Mouse (Mus musculus) stomach, embryonic 14.5 days (tissue): ENCODE measurements around the gene Ptprn2. TPM values are rescaled to one million over a fixed set of nuclear protein-coding genes. Genes with fewer than 3 reads are reported as not detected.

ENCODE experiments used
- ATAC-seq: fragments of 200-750 bp; cut with Nextera tagmentation; 2 replicates; pipeline ENCODE4 v1.8.0; 2017; ENCODE audit warnings: low read depth, moderate TSS enrichment; ENCODE audit not compliant: insufficient number of reproducible peaks, insufficient read depth, low FRiP score
- H3K27ac ChIP-seq: fragments of 300-500 bp; sonication (generic); 2 replicates; pipeline ENCODE4 v1.5.1; 2014; ENCODE audit warnings: mild to moderate bottlenecking, low read length, moderate library complexity, mixed read lengths
- H3K27me3 ChIP-seq: fragments of 300-500 bp; sonication (generic); 2 replicates; pipeline ENCODE4 v1.6.1; 2014; ENCODE audit warnings: low read length, control low read depth, mixed read lengths; ENCODE audit not compliant: control insufficient read depth, insufficient read depth
- H3K36me3 ChIP-seq: fragments of 300-500 bp; sonication (generic); 2 replicates; pipeline ENCODE4 v1.6.1; 2014; ENCODE audit warnings: mild to moderate bottlenecking, control low read depth, low read length, moderate library complexity, mixed read lengths; ENCODE audit not compliant: control insufficient read depth, insufficient read depth
- H3K4me1 ChIP-seq: fragments of 300-500 bp; sonication (generic); 2 replicates; pipeline ENCODE4 v1.6.1; 2014; ENCODE audit warnings: low read length, control low read depth, mixed read lengths; ENCODE audit not compliant: control insufficient read depth, insufficient read depth
- H3K4me2 ChIP-seq: fragments of 300-500 bp; sonication (generic); replicated peaks from 2 replicates; pipeline ENCODE4 v1.6.1; 2014; ENCODE audit warnings: low read depth, low read length, control low read depth
- H3K4me3 ChIP-seq: fragments of 300-500 bp; sonication (generic); 2 replicates; pipeline ENCODE4 v1.5.1; 2014; ENCODE audit warnings: low read depth, low read length, control low read depth
- H3K9ac ChIP-seq: fragments of 300-500 bp; sonication (generic); replicated peaks from 2 replicates; pipeline ENCODE4 v1.6.1; 2014; ENCODE audit warnings: low read depth, mild to moderate bottlenecking, control low read depth, low read length, moderate library complexity, mixed read lengths
- H3K9me3 ChIP-seq: fragments of 300-500 bp; sonication (generic); 2 replicates; pipeline ENCODE4 v1.6.1; 2016; ENCODE audit warnings: low read depth, low read length, control low read depth; ENCODE audit not compliant: control insufficient read depth
- WGBS: fragments of 180-500 bp; shearing (Covaris S2); extraction: QIAGEN DNeasy Blood & Tissue Kit; methylation state at CpG from one replicate; pipeline ENCODE4 v1.1.7; 2014; 5-methylcytosine and 5-hydroxymethylcytosine counted together
- polyA plus RNA-seq: library from polyadenylated mRNA; unstranded; fragments of >200 nt; fragmentation: Nextera tagmentation; extraction: Ambion mirVana; gene quantifications from 2 replicates; pipeline ENCODE4 v1.2.1, GENCODE M21; 2014

The Ptprn2 gene
- polyA plus RNA-seq, 1 experiment from 2014 or later = 2.2 TPM

DNA sequence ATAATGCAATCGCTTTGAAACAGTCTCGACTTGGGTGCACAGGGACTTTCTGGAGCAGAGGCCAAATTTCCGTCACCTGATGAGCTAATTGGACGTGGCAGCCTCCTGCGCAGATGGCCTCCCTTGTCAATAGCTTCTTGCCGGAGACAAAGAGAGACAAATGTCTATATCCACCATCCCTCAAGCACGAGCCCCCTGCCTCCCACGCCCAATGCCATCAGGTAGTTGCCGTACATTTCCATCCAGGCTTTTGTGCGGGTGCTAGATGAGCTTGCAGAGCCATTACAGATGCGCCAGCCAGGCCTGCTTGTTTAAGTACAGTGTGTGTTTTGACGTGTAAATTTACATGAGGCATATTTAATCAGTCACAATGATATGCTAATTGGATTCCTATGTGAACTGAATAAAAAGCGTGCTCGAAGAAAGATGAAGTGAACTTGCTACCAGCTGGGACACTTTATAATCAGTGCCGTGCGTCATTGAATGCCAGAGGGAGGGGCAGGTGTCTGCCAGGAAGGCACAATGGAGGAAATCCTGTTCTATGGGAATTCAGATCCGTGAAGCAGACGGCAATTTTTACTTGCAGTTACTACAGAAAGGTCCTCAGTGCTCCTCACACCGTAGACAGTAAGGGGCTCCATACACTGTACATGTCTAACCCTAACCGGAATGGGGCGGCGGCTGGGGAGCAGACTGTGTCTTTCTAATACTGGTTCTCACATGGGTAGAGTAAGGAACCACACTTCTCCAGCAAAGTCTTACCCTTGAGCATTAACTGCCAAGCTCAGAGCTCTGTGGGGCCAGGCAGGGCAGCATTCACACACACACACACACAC lies 434.4 kb downstream of the Ptprn2 start:
- Histone ChIP-seq H3K36me3 (no peaks in the 10 kb centered on the region), H3K4me3 (no peak overlapping the region), H3K9ac (no peak overlapping the region), H3K27ac (no peak overlapping the region), H3K27me3 (no peaks in the 10 kb centered on the region), H3K4me1 (no peaks in the 10 kb centered on the region), H3K9me3 (no peaks in the 10 kb centered on the region), H3K4me2 (no peak overlapping the region)
- WGBS = 76% methylated on average over 22 of the region's 22 CpGs
- no peak for ATAC-seq

DNA sequence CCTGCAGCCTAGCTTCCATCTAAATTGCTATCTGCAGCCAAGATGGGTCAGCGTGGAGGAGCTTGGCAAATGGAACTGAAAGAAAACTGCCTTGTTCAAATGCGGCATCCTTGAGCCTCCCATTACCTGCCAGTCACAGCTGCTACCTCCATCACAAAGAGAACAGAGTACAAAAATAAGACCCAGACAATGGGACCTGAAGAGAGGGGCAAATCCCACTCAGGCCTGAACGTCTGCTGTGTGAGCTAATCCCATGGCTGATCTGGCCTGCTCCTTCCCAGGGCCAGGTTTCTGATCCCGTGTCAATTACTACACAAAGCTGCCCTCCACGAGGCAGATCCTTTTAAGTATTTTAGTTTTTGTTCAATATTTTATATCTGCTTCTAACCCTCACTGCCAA lies 441.6 kb downstream of the Ptprn2 start:
- H3K36me3 ChIP-seq = no peaks in the 10 kb centered on the region
- H3K4me2 ChIP-seq = no peak overlapping the region
- no peaks in the 10 kb centered on the region for H3K27me3 ChIP-seq
- H3K4me3 ChIP-seq = no peak overlapping the region
- 70% methylated on average over 5 of the region's 5 CpGs for WGBS
- H3K9ac ChIP-seq = no peak overlapping the region
- H3K27ac ChIP-seq = no peak overlapping the region
- no peaks in the 10 kb centered on the region for H3K4me1 ChIP-seq
- ATAC-seq = no peak
- H3K9me3 ChIP-seq = no peaks in the 10 kb centered on the region

DNA sequence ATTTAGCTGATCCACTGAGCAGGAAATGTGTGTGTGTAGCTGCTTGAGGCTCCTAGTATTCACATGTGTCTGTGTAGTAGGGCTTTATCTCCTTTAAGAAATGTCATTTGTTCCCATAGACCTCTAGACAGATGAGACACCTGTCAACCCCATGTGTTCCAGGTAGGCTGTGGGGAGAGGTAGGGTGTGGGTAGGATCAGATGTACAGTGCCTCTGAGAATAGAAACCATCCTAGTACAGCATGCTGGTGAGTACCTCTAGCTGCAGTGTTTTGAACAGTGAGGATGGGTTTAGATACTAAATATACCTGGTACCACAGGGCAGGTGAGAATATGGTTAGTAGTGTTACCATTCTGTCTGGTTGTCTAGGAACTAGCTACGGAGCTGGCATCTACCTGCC lies 442.0 kb downstream of the Ptprn2 start:
- no peaks in the 10 kb centered on the region for H3K36me3 ChIP-seq
- H3K27me3 ChIP-seq = no peaks in the 10 kb centered on the region
- no peak overlapping the region for H3K4me2 ChIP-seq
- no peak overlapping the region for H3K4me3 ChIP-seq
- H3K27ac ChIP-seq = no peak overlapping the region
- H3K9me3 ChIP-seq = no peaks in the 10 kb centered on the region
- WGBS = 92% methylated on average over 1 of the region's 1 CpGs
- H3K4me1 ChIP-seq = no peaks in the 10 kb centered on the region
- no peak overlapping the region for H3K9ac ChIP-seq
- no peak for ATAC-seq

DNA sequence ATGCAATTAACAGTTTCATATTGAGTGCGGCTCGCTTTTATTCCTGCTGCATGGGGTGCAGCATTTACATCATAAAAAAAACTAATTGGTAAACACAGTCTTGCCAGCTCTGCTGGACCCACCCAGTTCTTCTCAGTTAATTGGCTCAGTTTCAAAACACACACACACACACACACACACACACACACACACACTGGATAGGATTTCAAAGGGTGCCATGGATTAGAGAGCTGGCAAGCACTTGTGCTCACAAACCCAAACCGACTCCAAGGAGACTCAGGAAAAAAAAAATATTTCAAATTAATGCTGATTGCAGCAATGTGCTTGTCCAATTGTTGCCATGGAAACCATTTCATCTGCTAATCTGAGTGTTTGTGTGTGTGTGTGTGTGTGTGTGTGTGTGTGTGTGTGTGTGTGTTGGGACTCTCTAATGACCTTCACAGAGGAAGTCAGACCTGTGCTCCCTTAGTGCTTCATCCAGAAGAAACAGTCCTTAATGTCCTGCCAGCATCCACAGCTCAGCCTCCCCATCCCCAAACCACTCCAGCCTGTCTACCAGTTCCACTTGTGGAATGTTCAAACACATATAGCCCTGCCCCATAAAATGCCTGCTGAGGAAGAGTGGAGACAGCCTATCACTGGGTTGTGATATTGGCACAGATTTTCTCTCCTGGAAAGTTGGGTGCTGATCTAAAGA lies 452.8 kb downstream of the Ptprn2 start:
- Histone ChIP-seq H3K27ac (no peak overlapping the region), H3K36me3 (no peaks in the 10 kb centered on the region), H3K4me1 (no peaks in the 10 kb centered on the region), H3K4me2 (no peak overlapping the region), H3K4me3 (no peak overlapping the region), H3K27me3 (no peaks in the 10 kb centered on the region), H3K9ac (no peak overlapping the region), H3K9me3 (no peaks in the 10 kb centered on the region)
- WGBS = 48% methylated on average over 3 of the region's 3 CpGs
- no peak for ATAC-seq

DNA sequence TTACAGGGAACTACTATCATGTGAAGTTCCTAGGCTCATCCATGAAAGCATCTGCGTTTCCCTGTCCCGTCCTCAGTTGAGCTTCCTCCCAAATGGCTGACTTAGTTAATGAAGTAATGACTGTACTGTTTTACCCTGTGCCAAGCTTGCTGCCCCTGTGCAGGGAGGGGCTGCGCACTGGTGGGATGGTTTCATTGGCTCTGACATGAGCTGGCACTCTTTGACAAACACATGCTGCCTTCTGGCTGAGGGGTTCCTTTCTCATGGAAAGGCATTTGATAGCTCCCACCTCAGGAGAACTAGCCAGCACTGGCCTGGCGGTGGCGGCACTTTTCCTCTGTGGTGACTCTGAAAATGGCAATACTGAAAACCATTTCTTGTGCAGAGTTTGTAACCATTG lies 458.4 kb downstream of the Ptprn2 start:
- H3K27ac ChIP-seq = no peak overlapping the region
- ATAC-seq = no peak; the same call in 1 of the 2 replicates
- 84% methylated on average over 5 of the region's 5 CpGs for WGBS
- no peaks in the 10 kb centered on the region for H3K4me1 ChIP-seq
- no peaks in the 10 kb centered on the region for H3K36me3 ChIP-seq
- H3K9ac ChIP-seq = no peak overlapping the region
- H3K27me3 ChIP-seq = no peaks in the 10 kb centered on the region
- no peaks in the 10 kb centered on the region for H3K9me3 ChIP-seq
- no peak overlapping the region for H3K4me2 ChIP-seq
- no peak overlapping the region for H3K4me3 ChIP-seq

DNA sequence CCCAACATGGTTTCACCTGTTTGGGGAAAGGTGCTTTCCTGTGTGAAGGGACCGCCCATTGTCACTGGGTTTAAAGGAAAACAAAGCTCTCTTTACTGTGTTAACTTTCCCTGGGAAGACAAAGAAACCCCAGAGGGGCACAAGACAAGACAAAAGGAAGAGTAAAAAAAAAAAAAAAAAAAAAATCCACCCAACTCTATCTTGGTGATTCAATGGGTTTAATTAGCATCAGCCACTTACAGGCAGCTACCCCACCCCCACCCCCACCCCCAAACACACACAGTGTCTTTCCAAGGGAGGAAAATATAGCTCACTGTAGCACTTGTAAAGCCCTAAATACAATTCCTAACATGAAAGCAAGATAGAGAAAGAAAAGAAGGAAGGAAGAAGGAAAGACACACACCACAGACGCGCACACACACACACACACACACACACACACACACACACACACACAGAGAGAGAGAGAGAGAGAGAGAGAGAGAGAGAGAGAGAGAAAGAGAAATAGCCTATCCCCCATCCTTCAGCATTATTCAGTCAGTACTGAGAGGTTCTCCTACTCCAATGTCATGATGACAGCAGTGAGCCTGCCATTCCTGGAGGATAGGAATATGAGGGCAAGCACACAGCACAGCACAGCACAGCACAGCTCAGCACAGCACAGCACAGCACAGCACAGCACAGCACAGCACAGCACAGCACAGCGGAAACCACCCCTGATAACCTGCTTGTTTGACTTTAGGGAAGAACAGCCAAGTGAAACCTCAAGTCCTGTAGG lies 462.8 kb downstream of the Ptprn2 start:
- no peaks in the 10 kb centered on the region for H3K36me3 ChIP-seq
- no peak overlapping the region for H3K4me3 ChIP-seq
- H3K4me2 ChIP-seq = no peak overlapping the region
- no peaks in the 10 kb centered on the region for H3K27me3 ChIP-seq
- 56% methylated on average over 2 of the region's 4 CpGs for WGBS
- H3K9ac ChIP-seq = no peak overlapping the region
- no peaks in the 10 kb centered on the region for H3K9me3 ChIP-seq
- ATAC-seq = no peak
- H3K4me1 ChIP-seq = no peaks in the 10 kb centered on the region
- no peak overlapping the region for H3K27ac ChIP-seq

DNA sequence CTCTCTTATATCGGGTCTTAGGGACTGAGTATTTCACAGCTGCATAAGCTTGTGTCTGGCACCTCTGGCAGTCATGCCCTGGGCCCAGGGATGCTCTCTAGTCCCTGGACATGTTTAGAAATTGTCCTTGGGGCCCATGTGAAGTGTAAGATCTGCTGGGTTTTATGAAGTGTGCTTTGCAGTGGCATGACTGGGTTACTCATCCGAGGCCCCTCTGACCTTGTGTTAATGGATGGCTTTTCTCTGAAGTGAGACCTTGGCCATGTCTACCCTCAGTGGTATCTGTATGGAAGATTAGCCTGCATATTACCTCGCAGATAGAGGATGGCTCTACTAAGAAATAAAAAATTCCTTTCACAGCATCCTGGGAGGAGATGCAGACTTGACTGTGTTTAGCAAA lies 464.2 kb downstream of the Ptprn2 start:
- Histone ChIP-seq H3K9me3 (no peaks in the 10 kb centered on the region), H3K4me2 (no peak overlapping the region), H3K9ac (no peak overlapping the region), H3K36me3 (no peaks in the 10 kb centered on the region), H3K4me1 (no peaks in the 10 kb centered on the region), H3K27ac (no peak overlapping the region), H3K27me3 (no peaks in the 10 kb centered on the region), H3K4me3 (no peak overlapping the region)
- no peak for ATAC-seq
- 77% methylated on average over 3 of the region's 3 CpGs for WGBS

DNA sequence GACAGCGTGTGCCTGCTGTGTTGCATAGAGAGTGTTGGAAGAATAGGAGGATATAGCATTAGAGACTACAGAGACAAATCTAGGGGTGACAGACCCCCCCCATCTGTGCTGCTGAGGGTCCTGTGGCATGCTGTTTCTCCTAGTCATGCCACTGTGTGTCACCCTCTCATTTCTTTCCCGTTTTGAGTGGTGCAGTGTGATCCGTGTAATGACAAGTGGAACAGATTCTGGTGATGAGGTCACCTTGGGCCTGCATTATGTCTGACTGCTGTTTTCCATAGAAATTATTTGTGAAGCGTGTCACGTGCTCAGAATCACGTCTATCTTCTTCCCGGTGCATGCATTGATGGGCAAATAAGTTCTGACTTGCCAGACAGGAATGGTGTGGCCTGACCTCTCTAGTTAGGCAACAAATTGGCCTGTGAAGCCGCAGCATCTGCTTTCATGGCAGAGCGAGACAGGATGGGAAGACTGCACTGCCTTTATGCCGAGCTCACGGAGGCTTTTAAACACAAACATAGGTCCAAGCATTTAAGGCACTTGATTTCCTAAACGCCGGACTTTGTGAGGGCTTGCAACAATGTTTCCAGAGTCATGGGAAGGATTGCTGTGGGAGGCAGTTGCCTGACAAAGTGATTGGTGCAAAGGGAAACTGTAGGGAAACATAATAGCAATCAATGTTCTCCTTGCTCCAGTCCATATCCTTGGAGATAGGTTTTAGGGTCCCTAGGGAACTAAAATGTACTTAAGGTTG lies 467.1 kb downstream of the Ptprn2 start:
- Histone ChIP-seq H3K36me3 (no peaks in the 10 kb centered on the region), H3K4me3 (no peak overlapping the region), H3K9ac (no peak overlapping the region), H3K4me2 (no peak overlapping the region), H3K9me3 (no peaks in the 10 kb centered on the region), H3K27me3 (no peaks in the 10 kb centered on the region), H3K4me1 (no peaks in the 10 kb centered on the region), H3K27ac (no peak overlapping the region)
- WGBS = 77% methylated on average over 13 of the region's 13 CpGs
- no peak for ATAC-seq
